In genomic region chr4:33845611-33846395, GRCm38 (mm10) we compare ENCODE assay signal across 13 mouse cellular contexts.
DNase-seq lines count a peak whose midpoint lies in the region; ATAC-seq lines count a peak whose summit lies in the region.
"Had no signal": no experiment of that assay in that cellular context is flagged by ENCODE, and none has a peak within 500 bp of the region (broad histone marks: within the 10 kb centered on the region; RNA-seq: fewer than 3 reads in every experiment).

No protein-coding gene starts in this region.

- H3K9ac ChIP-seq in limb, embryonic 12.5 days (replicated peaks): no peak overlapping the region
- no peak overlapping the region for H3K9ac ChIP-seq in limb, embryonic 13.5 days
- peak overlapping the region; percentile 45 for H3K9ac ChIP-seq in neural tube, embryonic 13.5 days
- H3K9ac ChIP-seq: heart, embryonic 13.5 days; liver, embryonic 14.5 days had no signal

- peaks cover 6% of the 10 kb centered on the region; the same call in 1 of the 2 replicates for H3K4me1 ChIP-seq in limb, embryonic 12.5 days (replicated peaks)
- peaks cover 8% of the 10 kb centered on the region; the same call in 1 of the 2 replicates for H3K4me1 ChIP-seq in limb, embryonic 10.5 days
- peaks cover 7% of the 10 kb centered on the region; the same call in 1 of the 2 replicates for H3K4me1 ChIP-seq in embryonic facial prominence, embryonic 10.5 days
- H3K4me1 ChIP-seq in limb, embryonic 13.5 days: peaks cover 6% of the 10 kb centered on the region; the same call in 1 of the 2 replicates
- peaks cover 26% of the 10 kb centered on the region for H3K4me1 ChIP-seq in neural tube, embryonic 13.5 days (replicated peaks)
- H3K4me1 ChIP-seq: heart, embryonic 13.5 days had no signal

- 34% methylated on average over 9 of the region's 9 CpGs for WGBS in limb, embryonic 12.5 days
- 33% methylated on average over 9 of the region's 9 CpGs for WGBS in limb, embryonic 10.5 days
- 38% methylated on average over 9 of the region's 9 CpGs for WGBS in embryonic facial prominence, embryonic 10.5 days
- 26% methylated on average over 9 of the region's 9 CpGs for WGBS in limb, embryonic 13.5 days
- 24% methylated on average over 9 of the region's 9 CpGs for WGBS in neural tube, embryonic 13.5 days

- no peak for ATAC-seq in limb, embryonic 12.5 days (ENCODE audit: insufficient number of reproducible peaks, insufficient read depth, low FRiP score, low TSS enrichment, low read depth)
- ATAC-seq in limb, embryonic 13.5 days (ENCODE audit: low FRiP score, low read depth): no peak
- ATAC-seq in neural tube, embryonic 13.5 days (ENCODE audit: low read depth): no peak

- H3K4me3 ChIP-seq in limb, embryonic 12.5 days (replicated peaks): no peak overlapping the region
- H3K4me3 ChIP-seq in limb, embryonic 10.5 days: no peak overlapping the region
- no peak overlapping the region for H3K4me3 ChIP-seq in embryonic facial prominence, embryonic 10.5 days
- no peak overlapping the region for H3K4me3 ChIP-seq in limb, embryonic 13.5 days
- no peak overlapping the region for H3K4me3 ChIP-seq in neural tube, embryonic 13.5 days
- H3K4me3 ChIP-seq: heart, embryonic 13.5 days had no signal

- no peak for DNase-seq in limb, embryonic 10.5 days (ENCODE audit: low spot score)
- peak; percentile 13 for DNase-seq in embryonic facial prominence, embryonic 10.5 days (ENCODE audit: low spot score)
- DNase-seq in heart, postnatal 36 days: no peak
- no peak for DNase-seq in left cerebral cortex, adult 11 months (ENCODE audit: low spot score)
- DNase-seq in cerebellum, adult 11 months: no peak
- DNase-seq: cerebellum, adult 9-11 months; kidney, postnatal 14 days; layer of hippocampus, adult 9-11 months had no signal

- no peak overlapping the region for H3K27ac ChIP-seq in limb, embryonic 12.5 days
- no peak overlapping the region for H3K27ac ChIP-seq in limb, embryonic 10.5 days
- no peak overlapping the region for H3K27ac ChIP-seq in embryonic facial prominence, embryonic 10.5 days (replicated peaks)
- no peak overlapping the region for H3K27ac ChIP-seq in limb, embryonic 13.5 days
- peak overlapping the region; percentile 69 for H3K27ac ChIP-seq in neural tube, embryonic 13.5 days (replicated peaks)
- H3K27ac ChIP-seq: heart, embryonic 13.5 days; liver, embryonic 14.5 days had no signal

- no peaks in the 10 kb centered on the region for H3K36me3 ChIP-seq in limb, embryonic 12.5 days
- no peaks in the 10 kb centered on the region for H3K36me3 ChIP-seq in limb, embryonic 10.5 days
- no peaks in the 10 kb centered on the region for H3K36me3 ChIP-seq in embryonic facial prominence, embryonic 10.5 days (replicated peaks)
- H3K36me3 ChIP-seq in limb, embryonic 13.5 days: no peaks in the 10 kb centered on the region
- H3K36me3 ChIP-seq in neural tube, embryonic 13.5 days: no peaks in the 10 kb centered on the region
- H3K36me3 ChIP-seq: heart, embryonic 13.5 days had no signal

- H3K4me2 ChIP-seq in limb, embryonic 12.5 days: 0 out of 2 replicates have a peak overlapping the region, but pooled peaks have one; percentile 8
- H3K4me2 ChIP-seq in limb, embryonic 13.5 days (replicated peaks): 0 out of 2 replicates have a peak overlapping the region, but pooled peaks have one; percentile 31
- peak overlapping the region; percentile 22 for H3K4me2 ChIP-seq in neural tube, embryonic 13.5 days
- H3K4me2 ChIP-seq: heart, embryonic 13.5 days had no signal

- H3K27me3 ChIP-seq in limb, embryonic 12.5 days: no peaks in the 10 kb centered on the region
- H3K27me3 ChIP-seq in limb, embryonic 10.5 days (ENCODE audit: low read depth, poor library complexity, severe bottlenecking): no peaks in the 10 kb centered on the region
- no peaks in the 10 kb centered on the region for H3K27me3 ChIP-seq in embryonic facial prominence, embryonic 10.5 days (replicated peaks; ENCODE audit: low read depth, poor library complexity, severe bottlenecking)
- H3K27me3 ChIP-seq in limb, embryonic 13.5 days: no peaks in the 10 kb centered on the region
- H3K27me3 ChIP-seq in neural tube, embryonic 13.5 days: no peaks in the 10 kb centered on the region
- H3K27me3 ChIP-seq: heart, embryonic 13.5 days had no signal

- H3K9me3 ChIP-seq in limb, embryonic 12.5 days: no peaks in the 10 kb centered on the region
- no peaks in the 10 kb centered on the region for H3K9me3 ChIP-seq in limb, embryonic 10.5 days (replicated peaks)
- no peaks in the 10 kb centered on the region for H3K9me3 ChIP-seq in embryonic facial prominence, embryonic 10.5 days
- no peaks in the 10 kb centered on the region for H3K9me3 ChIP-seq in limb, embryonic 13.5 days
- H3K9me3 ChIP-seq in neural tube, embryonic 13.5 days: no peaks in the 10 kb centered on the region
- H3K9me3 ChIP-seq: heart, embryonic 13.5 days had no signal

- intact Hi-C loops in heart, postnatal 36 days (cut with DNase I): no loop called here
